17 mouse cellular contexts compared by ENCODE assay signal in genomic region chr16:43046686-43047085, GRCm38 (mm10).
A peak's percentile ranks its signal among the peaks of the same experiment; 100 is the strongest.
DNase-seq lines count a peak whose midpoint lies in the region; ATAC-seq and TF ChIP-seq lines count a peak whose summit lies in the region.
"Had no signal": no experiment of that assay in that cellular context is flagged by ENCODE, and none has a peak within 500 bp of the region (broad histone marks: within the 10 kb centered on the region; RNA-seq: fewer than 3 reads in every experiment).

No protein-coding gene starts in this region.

- no peaks in the 10 kb centered on the region for H3K9me3 ChIP-seq in kidney, embryonic 16.5 days (ENCODE audit: low read length)
- no peaks in the 10 kb centered on the region for H3K9me3 ChIP-seq in heart, embryonic 11.5 days (replicated peaks; ENCODE audit: control insufficient read depth, low read length)
- H3K9me3 ChIP-seq: embryonic facial prominence, embryonic 13.5 days; forebrain, embryonic 13.5 days; hindbrain, embryonic 15.5 days had no signal

- TF ChIP-seq POLR2A in cerebellum, adult 2 months (IDR thresholded peaks at IDR 0.05; ENCODE audit: borderline replicate concordance, insufficient read depth, low read length), result no peak

- 62% methylated on average over 3 of the region's 3 CpGs for WGBS in cerebellum, adult 2 months
- WGBS in kidney, embryonic 16.5 days, result 91% methylated on average over 3 of the region's 3 CpGs
- 79% methylated on average over 3 of the region's 3 CpGs for WGBS in heart, embryonic 11.5 days (ENCODE audit: insufficient replicate concordance)

- H3K36me3 ChIP-seq in kidney, embryonic 16.5 days (ENCODE audit: insufficient read depth, low read length), result no peaks in the 10 kb centered on the region
- H3K36me3 ChIP-seq in heart, embryonic 11.5 days (ENCODE audit: control insufficient read depth, insufficient read depth, low read length), result no peaks in the 10 kb centered on the region
- H3K36me3 ChIP-seq: embryonic facial prominence, embryonic 13.5 days; heart, embryonic 13.5 days; hindbrain, embryonic 15.5 days had no signal

- ATAC-seq in kidney, embryonic 16.5 days (ENCODE audit: low FRiP score, low TSS enrichment), result no peak
- no peak for ATAC-seq in heart, embryonic 11.5 days (replicated peaks; ENCODE audit: insufficient number of reproducible peaks, low FRiP score, low TSS enrichment)
- ATAC-seq: forebrain, embryonic 13.5 days; forebrain, postnatal 0 days had no signal

- TF ChIP-seq CTCF in cerebellum, adult 2 months (IDR thresholded peaks at IDR 0.05; ENCODE audit: borderline replicate concordance, insufficient read depth, low read depth, low read length), result no peak

- H3K4me1 ChIP-seq in cerebellum, adult 2 months (ENCODE audit: control insufficient read depth, insufficient read depth, low read length), result peaks cover 3% of the 10 kb centered on the region
- H3K4me1 ChIP-seq in kidney, embryonic 16.5 days (ENCODE audit: insufficient read depth, low read length), result no peaks in the 10 kb centered on the region
- no peaks in the 10 kb centered on the region for H3K4me1 ChIP-seq in heart, embryonic 11.5 days (ENCODE audit: control insufficient read depth, insufficient read depth, low read length)
- H3K4me1 ChIP-seq: embryonic facial prominence, embryonic 13.5 days; forebrain, embryonic 13.5 days; heart, embryonic 13.5 days; hindbrain, embryonic 15.5 days had no signal

- DNase-seq in cerebellum, adult 2 months, result peak in 1 of 2 experiments; percentile 22
- no peak for DNase-seq in cerebellum, adult 9-10 months
- DNase-seq in kidney, adult 18-20 months, result peak; percentile 17
- no peak for DNase-seq in kidney, postnatal 10 days
- peak; percentile 24 to 42 for DNase-seq in kidney, postnatal 25 days
- peak; percentile 29 to 39 for DNase-seq in kidney, postnatal 36 days
- DNase-seq: adrenal gland, postnatal 10 days; cerebellum, adult 8-10 months; forebrain, postnatal 0 days; gastrocnemius, postnatal 14 days; heart, postnatal 36 days had no signal

- no peak overlapping the region for H3K9ac ChIP-seq in kidney, embryonic 16.5 days (replicated peaks; ENCODE audit: low read length)
- no peak overlapping the region for H3K9ac ChIP-seq in heart, embryonic 11.5 days (ENCODE audit: low read depth, low read length)
- H3K9ac ChIP-seq: embryonic facial prominence, embryonic 13.5 days; forebrain, embryonic 13.5 days; forebrain, postnatal 0 days; heart, embryonic 13.5 days; hindbrain, embryonic 15.5 days had no signal

- H3K27me3 ChIP-seq in cerebellum, adult 2 months (ENCODE audit: control insufficient read depth, insufficient read depth, low read length), result no peaks in the 10 kb centered on the region
- no peaks in the 10 kb centered on the region for H3K27me3 ChIP-seq in kidney, embryonic 16.5 days (ENCODE audit: insufficient read depth, low read length)
- H3K27me3 ChIP-seq in heart, embryonic 11.5 days (ENCODE audit: control insufficient read depth, insufficient read depth, low read length), result no peaks in the 10 kb centered on the region
- H3K27me3 ChIP-seq: embryonic facial prominence, embryonic 13.5 days; forebrain, embryonic 13.5 days; heart, embryonic 13.5 days; hindbrain, embryonic 15.5 days had no signal

- H3K4me2 ChIP-seq in kidney, embryonic 16.5 days (replicated peaks; ENCODE audit: low read depth, low read length), result no peak overlapping the region
- no peak overlapping the region for H3K4me2 ChIP-seq in heart, embryonic 11.5 days
- H3K4me2 ChIP-seq: embryonic facial prominence, embryonic 13.5 days; forebrain, embryonic 13.5 days; heart, embryonic 13.5 days; hindbrain, embryonic 15.5 days had no signal

- no peak overlapping the region for H3K4me3 ChIP-seq in cerebellum, adult 2 months (replicated peaks; ENCODE audit: insufficient read depth, low read depth, low read length)
- no peak overlapping the region for H3K4me3 ChIP-seq in kidney, embryonic 16.5 days (ENCODE audit: low read length)
- no peak overlapping the region for H3K4me3 ChIP-seq in heart, embryonic 11.5 days (ENCODE audit: low read depth, low read length)
- H3K4me3 ChIP-seq: embryonic facial prominence, embryonic 13.5 days; forebrain, embryonic 13.5 days; heart, embryonic 13.5 days; hindbrain, embryonic 15.5 days had no signal

- H3K27ac ChIP-seq in cerebellum, adult 2 months (ENCODE audit: insufficient read depth, low read length), result peak overlapping the region; percentile 30; the same call in 1 of the 2 replicates
- H3K27ac ChIP-seq in kidney, embryonic 16.5 days (ENCODE audit: low read length), result no peak overlapping the region
- no peak overlapping the region for H3K27ac ChIP-seq in heart, embryonic 11.5 days (ENCODE audit: low read depth, low read length)
- H3K27ac ChIP-seq: embryonic facial prominence, embryonic 13.5 days; forebrain, embryonic 13.5 days; heart, embryonic 13.5 days; hindbrain, embryonic 15.5 days had no signal

Comparison
In these comparisons a context has a peak if more than half of its experiments do, and no peak if none do; other contexts are left out.
1. DNase-seq: peak in kidney, adult 18-20 months (single experiment), kidney, postnatal 25 days (2 of 2) and kidney, postnatal 36 days (2 of 2); none in cerebellum, adult 9-10 months (single experiment) and kidney, postnatal 10 days (single experiment).